Mouse (Mus musculus) left cerebral cortex, postnatal 25 days (tissue): Measurements from ENCODE around the gene Atp2c2. TPM values are rescaled to one million over a fixed set of nuclear protein-coding genes. Genes with fewer than 3 reads are reported as not detected.

ENCODE experiments used
- DNase-seq, 2 experiments: peaks; one replicate each; pipeline ENCODE4 v3.0.0; 2022; ENCODE audit warnings: low spot score in 2 of 2, mixed read lengths in 1 of 2
- intact Hi-C: fragments of 180-260 bp; cut with DNase I; formaldehyde crosslinking; loops from one replicate; pipeline ENCODE4 v1.15.1; 2025
- total RNA-seq, 2 experiments: library from RNA; stranded (reverse); gene quantifications; 2 replicates each; pipeline ENCODE4 v1.2.3; 2021

The Atp2c2 gene
- total RNA-seq, 2 experiments from 2014 or later: 1.9 to 2.1 TPM

GRCm38 (mm10) chr8:119697163-119697562 lies 2.6 kb upstream of the Atp2c2 start:
- intact Hi-C loops: no loop called here
- DNase-seq: no peak

GRCm38 (mm10) chr8:119698960-119699359 lies 849 bp upstream of the Atp2c2 start:
- no peak for DNase-seq
- intact Hi-C loops: no loop called here

DNA sequence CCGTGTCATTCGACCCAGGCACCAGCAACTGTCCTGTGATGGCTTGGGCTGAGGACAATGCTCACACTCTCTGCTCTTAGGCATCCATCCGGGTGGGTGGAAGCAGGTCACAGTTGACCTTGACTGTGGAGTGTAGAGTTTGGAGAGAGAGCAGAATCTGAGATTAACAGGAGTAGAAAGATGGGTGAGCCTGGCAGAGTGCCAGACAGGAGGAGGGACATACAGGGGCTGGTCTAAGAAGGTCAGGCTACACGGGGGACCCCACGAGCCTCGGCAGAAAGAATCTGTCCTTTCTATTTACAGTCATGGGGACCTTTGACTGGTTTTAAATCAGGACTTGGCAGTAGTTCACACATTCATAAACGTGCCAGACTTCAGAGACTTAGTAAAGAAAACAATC lies 3.2 kb downstream of the Atp2c2 start:
- intact Hi-C loops: no loop called here
- no peak for DNase-seq

DNA sequence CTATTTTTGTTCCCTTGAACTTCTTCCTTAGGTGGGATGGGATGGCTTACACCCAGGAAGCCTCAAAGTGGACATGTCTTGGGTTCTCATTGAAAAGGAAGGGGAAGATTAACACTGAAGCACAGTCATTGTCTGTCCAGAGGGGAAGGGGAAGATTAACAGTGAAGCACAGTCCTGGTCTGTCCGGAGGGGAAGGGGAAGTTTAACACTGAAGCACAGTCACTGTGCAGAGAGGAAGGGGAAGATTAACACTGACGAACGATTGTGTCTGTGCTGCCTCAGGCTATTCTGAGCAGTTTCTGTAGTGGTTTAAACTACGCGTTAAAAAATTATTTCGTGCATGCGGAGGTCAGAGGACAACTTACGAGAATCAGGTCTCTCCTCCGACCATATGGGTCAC lies 7.3 kb downstream of the Atp2c2 start:
- DNase-seq: no peak
- intact Hi-C loops: no loop called here

DNA sequence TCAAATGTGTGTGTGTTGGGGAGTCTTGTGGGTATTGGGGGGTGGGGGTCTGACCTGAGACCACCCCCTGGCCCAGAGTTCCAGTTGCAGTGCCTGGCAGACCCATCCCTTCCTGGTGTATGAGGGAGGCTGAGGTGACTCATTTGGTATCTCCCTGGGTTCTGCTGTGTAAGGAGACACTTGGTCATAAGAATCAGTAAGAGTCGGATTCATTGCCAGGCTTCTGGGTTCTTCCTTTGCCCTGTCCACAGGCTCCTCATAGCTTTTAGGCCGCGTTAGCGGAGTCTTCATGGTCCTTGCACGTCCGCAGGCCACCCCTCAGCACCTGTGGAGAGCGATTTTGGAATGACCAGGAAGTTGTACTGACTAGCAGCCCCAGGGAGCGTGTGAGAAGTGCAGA lies 8.7 kb downstream of the Atp2c2 start:
- intact Hi-C loops: no loop called here
- no peak for DNase-seq

DNA sequence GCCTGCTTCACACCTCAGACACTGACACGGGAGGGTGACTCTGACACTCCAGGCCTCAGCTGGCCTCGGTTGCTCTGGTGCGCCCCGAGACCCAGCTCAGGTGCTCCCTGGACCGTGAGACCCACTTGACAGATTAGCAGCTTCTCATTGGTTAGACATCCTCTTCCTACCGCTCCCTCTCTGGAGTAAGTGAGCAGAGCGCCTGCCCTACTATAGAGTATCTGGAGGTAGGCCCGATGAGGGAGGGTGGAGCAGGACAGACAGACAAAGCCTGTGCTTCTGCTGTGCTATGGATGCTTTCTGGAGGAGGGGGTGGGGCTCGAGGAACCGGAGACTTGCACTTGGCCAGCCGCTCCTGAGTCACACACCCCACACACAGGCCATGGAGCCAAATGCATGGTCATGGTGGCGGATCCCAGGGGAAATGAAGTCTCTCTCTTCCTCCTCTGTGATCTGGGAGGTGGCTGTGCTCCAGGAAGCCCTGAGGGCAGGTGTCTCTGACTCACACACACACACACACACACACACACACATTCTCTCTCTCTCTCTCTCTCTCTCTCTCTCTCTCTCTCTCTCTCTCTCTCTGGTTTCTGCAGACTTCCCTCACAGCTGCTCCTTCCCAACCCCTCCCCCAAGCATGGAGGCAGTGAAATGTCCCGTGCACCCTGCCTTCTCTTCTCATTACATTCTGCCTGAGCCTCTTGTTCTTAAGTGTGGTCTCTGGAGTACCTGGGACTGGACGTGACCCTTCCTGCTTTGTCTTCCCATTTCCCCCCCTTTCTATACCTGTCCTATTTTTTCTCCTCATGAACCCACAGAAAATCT lies 9.3 kb downstream of the Atp2c2 start:
- intact Hi-C loops: no loop called here
- no peak for DNase-seq

DNA sequence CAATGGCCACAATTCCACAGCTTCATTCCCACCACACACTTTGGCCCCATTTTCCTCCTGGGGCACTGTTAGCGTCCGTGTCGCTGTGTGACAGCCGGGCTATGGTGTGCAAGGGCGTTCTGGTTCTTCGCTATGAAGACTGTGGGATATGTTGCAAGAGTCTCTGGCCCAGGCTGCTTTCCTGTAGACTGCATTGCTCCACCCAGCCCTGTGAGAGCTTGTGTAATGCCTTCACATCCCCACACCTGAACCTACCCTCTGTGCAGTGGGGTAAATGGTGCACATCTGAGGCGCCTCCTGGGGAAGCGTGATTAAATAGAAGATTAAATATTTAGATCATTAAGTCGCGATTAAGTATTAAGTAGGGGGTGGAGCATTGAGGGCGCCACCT lies 9.9 kb downstream of the Atp2c2 start:
- intact Hi-C loops: no loop called here
- DNase-seq: no peak

DNA sequence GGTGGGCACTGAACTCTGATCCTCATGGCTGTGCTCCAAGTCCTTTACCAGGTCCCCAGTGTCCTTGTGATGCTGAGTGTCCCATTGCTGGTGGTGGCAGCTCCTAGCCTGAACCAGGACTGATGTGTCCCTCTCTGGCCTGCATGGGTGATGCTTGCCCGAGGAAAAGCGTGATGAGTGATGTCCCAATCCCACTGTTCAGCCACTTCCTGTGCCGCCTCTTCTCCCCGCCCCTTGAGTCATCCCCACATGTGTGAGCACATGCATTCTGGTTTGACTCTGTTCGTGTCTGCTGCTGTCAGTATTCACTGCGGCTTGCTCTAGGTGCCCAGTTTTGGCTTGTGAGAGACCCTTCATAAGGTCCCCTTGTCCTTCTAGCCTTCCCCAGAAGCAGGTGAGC lies 12.4 kb downstream of the Atp2c2 start:
- no peak for DNase-seq
- intact Hi-C loops: no loop called here

GRCm38 (mm10) chr8:119713421-119713820 lies 13.6 kb downstream of the Atp2c2 start:
- intact Hi-C loops: no loop called here
- DNase-seq: no peak

GRCm38 (mm10) chr8:119715221-119715620 lies 15.4 kb downstream of the Atp2c2 start:
- intact Hi-C loops: no loop called here
- DNase-seq: peak in 1 of 2 experiments; percentile 14

DNA sequence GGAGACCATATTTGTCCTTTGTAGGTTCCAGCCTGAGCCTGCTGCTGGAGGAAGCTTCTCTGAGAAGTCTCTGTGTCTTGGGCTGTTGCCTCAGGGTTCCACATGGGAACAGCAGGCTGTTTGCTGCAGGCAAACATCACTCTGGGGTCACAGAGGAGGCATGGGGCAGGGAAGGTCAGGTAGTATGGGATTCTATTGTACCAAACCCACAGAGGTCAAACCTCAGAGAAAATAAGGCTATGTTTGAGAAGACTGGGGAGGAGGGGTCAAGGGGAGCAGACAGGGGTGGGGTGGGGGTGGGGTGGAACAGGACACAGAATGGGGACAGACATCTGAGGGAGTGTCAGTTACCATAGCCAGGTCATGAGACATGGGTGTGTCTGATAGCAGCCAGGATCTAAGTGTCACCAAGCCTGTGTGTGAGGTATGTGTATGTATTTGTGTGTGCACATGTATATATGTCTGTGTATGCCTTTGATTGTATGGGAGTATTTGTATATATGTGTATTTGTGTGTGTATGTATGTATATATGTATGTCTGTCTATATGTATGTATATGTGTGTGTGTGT lies 17.0 kb downstream of the Atp2c2 start:
- no peak for DNase-seq
- intact Hi-C loops: no loop called here

DNA sequence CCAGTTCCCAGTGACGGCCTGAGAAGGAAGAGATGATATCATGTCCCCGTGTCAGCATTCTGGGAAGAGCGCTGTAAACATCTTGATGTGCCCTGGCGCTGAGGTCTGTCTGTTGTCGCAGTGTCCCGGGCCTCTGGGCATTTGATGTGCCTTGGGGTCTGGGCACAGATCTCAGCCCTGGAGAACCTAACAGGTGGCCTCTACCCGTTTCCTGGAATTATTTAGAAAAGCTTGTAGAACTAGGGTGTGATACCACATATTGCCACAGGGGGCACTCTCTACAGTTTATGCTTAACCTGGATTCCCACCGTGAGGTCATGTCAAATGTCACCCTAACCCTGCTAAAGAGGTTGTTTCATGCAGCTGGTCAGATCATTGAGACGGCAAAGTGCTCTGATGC lies 18.0 kb downstream of the Atp2c2 start:
- no peak for DNase-seq
- intact Hi-C loops: no loop called here

- intact Hi-C loops: no loop called here
- peak; percentile 39 to 85 for DNase-seq
Observed at GRCm38 (mm10) chr8:119719011-119719501, 19.2 kb downstream of the Atp2c2 start.

DNA sequence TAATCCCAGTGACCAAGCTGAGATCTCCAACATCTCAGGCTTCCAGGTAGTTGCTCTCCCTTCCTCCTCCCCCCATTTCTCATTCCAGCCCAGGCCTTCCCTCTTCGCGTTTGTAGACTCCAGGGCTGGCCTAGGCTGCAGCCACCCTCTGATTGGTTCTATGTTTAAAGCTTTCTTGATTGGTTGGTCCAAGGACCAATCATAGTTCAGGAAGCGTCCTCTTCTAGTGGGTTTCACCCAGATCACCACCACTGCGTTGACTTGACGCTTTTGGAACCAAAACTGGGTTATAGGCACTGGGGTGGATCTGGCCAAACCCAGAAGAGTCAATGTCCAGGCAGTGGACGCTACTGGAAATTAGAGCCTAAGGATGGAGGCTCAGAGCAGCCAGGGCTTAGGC lies 22.5 kb downstream of the Atp2c2 start:
- no peak for DNase-seq
- intact Hi-C loops: no loop called here

DNA sequence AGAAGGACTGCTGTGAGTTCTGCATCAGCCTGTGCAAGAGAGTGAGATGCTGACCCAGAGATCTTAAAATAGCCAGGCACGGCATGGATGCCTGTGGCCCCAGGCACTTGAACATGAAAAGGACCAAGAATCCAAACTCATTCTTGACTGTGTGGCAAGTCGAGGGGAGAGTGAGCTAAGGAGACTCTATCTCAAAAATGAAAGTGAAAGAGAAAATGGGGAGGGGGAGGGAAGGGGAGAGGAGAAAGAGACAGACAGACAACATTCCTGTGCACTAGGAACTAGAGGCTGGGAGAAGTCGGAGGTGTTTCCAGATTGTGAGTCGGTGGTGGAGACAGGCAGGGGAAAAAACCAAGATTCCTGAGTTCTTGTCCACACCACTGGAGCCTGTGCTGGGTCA lies 23.9 kb downstream of the Atp2c2 start:
- intact Hi-C loops: no loop called here
- no peak for DNase-seq

DNA sequence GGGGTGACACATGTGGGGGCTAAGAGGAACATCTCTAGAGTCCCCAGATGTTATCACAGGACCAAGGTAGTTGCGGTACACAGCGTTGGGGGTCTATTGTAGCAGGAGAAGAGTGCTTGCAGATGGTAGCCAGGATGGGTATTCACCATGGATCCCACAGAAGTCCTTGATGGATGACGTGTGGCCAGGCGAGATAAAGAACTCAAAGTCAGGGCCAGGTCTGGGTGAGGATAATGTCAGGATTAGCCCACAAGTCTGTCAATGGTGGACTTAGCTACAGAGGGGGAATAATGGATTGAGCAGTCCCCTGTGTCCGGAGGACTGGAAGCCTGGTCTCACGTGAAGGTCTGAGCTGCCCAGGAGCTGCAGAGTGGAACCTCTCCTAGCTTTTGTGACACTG lies 24.8 kb downstream of the Atp2c2 start:
- DNase-seq: no peak
- intact Hi-C loops: no loop called here

DNA sequence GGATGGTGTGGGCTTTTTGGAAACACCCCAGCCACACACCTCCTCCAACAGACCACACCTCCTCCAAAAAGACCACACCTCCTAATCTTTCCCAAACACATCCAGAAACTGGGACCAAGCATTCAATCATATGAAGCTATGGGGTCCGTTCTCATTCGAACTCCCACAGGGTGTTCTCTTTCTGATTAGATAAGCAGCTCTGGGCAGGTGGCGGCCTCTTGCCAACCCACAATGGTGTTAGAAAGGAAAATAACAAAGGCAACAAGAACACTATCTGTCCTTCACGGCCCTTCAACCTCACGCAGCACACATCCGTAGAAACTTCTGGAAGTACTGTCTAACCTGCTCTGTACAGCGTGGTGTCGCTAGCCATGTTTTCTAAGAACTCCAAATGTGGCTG lies 27.3 kb downstream of the Atp2c2 start:
- DNase-seq: no peak
- intact Hi-C loops: no loop called here

DNA sequence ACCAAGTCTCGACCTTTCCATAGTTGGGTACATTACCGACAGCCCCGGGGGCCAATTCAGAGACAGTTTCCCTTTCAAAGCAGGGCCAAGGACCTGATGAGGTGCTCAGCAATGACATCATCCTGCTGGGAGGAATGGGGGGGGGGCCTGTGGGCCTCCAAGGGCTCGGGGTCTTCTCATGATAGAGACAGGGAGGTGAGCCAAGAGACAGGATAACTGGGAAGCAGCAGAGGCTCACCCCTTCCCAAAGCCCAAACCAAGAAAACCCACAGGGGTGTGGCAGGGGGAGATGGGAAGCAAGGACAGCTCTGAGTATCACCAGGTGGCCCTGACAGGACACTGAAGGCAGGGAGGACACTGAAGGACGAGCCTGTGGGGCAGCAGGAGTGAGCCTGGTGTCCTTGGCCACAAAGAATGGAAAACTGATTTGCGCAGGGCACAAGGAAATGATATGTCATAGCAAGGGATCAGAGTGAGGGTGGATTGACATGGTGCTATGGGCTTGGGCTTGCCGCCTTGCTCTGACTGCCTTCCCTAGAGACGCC lies 28.6 kb downstream of the Atp2c2 start:
- DNase-seq: no peak
- intact Hi-C loops: no loop called here

GRCm38 (mm10) chr8:119732072-119732471 lies 32.3 kb downstream of the Atp2c2 start:
- no peak for DNase-seq
- intact Hi-C loops: no loop called here

- intact Hi-C loops: no loop called here
- DNase-seq: no peak
Observed at GRCm38 (mm10) chr8:119736348-119736917, 36.6 kb downstream of the Atp2c2 start.
